Comparison of ENCODE assay signal across 9 mouse cellular contexts in the genomic region with DNA sequence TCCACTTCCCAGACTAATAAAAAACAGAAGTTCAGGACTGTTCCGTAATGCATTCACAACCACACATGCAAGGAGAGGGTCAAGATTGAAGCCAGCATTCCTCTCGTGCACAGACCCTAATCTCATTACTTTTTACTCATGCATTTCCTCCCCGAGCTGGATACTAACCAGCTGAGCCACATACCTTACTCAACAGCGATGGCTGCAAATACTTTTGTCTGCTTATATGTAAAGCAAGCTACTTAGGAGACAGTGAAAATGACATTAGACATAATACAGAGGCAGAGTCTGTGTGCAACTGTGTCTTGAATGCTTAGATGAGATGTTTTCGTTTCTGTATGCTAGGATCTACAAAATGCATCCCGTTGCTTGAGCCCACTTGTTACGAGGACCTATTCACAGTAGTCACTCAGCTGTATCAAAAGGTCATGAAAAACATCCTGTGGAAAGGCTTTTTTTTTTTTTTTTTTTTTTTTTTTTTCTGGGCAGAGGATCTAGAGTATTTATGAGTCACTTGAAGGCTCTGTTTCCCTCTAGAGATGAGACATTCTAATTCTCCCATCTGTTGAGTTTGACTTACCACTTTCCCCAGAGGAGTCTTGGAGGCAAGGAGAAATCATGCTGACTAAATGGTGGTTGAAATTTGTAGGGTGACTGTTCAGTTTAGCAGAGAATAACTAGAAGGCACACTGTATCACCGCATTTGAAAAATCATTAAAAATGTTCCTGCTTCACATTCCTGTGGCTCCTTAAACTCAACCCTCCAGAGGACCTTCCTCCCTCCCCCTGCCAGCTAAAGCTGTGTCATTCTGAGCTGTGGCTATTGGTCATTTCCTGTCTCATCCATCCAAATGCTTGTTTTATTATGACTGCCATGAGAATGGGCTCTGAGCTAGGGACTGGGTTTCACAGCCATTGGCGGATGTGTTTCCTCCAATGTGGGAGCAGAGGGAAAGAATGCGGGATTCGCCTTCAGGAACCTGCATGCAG.
DNase-seq lines count a peak whose midpoint lies in the region; ATAC-seq lines count a peak whose summit lies in the region.
"Had no signal": no experiment of that assay in that cellular context is flagged by ENCODE, and none has a peak within 500 bp of the region (broad histone marks: within the 10 kb centered on the region; RNA-seq: fewer than 3 reads in every experiment).

No protein-coding gene starts in this region.

- peak; percentile 53 to 68 for DNase-seq in adrenal gland, adult (ENCODE audit: inconsistent age in 2 of 2, low spot score in 1 of 2)
- no peak for DNase-seq in adrenal gland, adult 8-10 months
- peak; percentile 69 for DNase-seq in forelimb bud, embryonic 11.5 days (ENCODE audit: low read depth, low spot score)
- peak; percentile 48 for DNase-seq in kidney, adult 9 months
- no peak for DNase-seq in midbrain, embryonic 11.5 days (ENCODE audit: low spot score, missing footprints)
- no peak for DNase-seq in right cerebral cortex, postnatal 10 days (ENCODE audit: low spot score in 2 of 2)
- DNase-seq in spleen, postnatal 10 days (ENCODE audit: low spot score in 2 of 2), result no peak

- peak; percentile 34 for ATAC-seq in CD4-positive, CD25-positive, alpha-beta regulatory T cell, adult 4 months
- ATAC-seq in midbrain, embryonic 11.5 days (ENCODE audit: low FRiP score), result no peak

- H3K4me1 ChIP-seq in midbrain, embryonic 11.5 days (ENCODE audit: control insufficient read depth, insufficient read depth, low read length), result no peaks in the 10 kb centered on the region

- 42% methylated on average over 11 of the region's 11 CpGs for WGBS in midbrain, embryonic 11.5 days

- no peak overlapping the region for H3K27ac ChIP-seq in midbrain, embryonic 11.5 days (ENCODE audit: low read depth, low read length)
- H3K27ac ChIP-seq: left cerebral cortex, adult 2 months had no signal

- no peak overlapping the region for H3K4me3 ChIP-seq in midbrain, embryonic 11.5 days (ENCODE audit: low read depth, low read length)
- H3K4me3 ChIP-seq: left cerebral cortex, adult 2 months had no signal

- no peaks in the 10 kb centered on the region for H3K9me3 ChIP-seq in midbrain, embryonic 11.5 days (ENCODE audit: control insufficient read depth, low read length)

- no peak overlapping the region for H3K4me2 ChIP-seq in midbrain, embryonic 11.5 days

- H3K27me3 ChIP-seq in midbrain, embryonic 11.5 days (ENCODE audit: control insufficient read depth, insufficient read depth, low read length), result no peaks in the 10 kb centered on the region

- H3K9ac ChIP-seq in midbrain, embryonic 11.5 days (ENCODE audit: low read length), result no peak overlapping the region

- no peaks in the 10 kb centered on the region for H3K36me3 ChIP-seq in midbrain, embryonic 11.5 days (ENCODE audit: control insufficient read depth, insufficient read depth, low read length)

Comparison
In these comparisons a context has a peak if more than half of its experiments do, and no peak if none do; other contexts are left out.
1. DNase-seq: peak in adrenal gland, adult (2 of 2), forelimb bud, embryonic 11.5 days (single experiment) and kidney, adult 9 months (single experiment); none in adrenal gland, adult 8-10 months (single experiment), midbrain, embryonic 11.5 days (single experiment), right cerebral cortex, postnatal 10 days (0 of 2) and spleen, postnatal 10 days (0 of 2).